Mouse (Mus musculus) lung, embryonic 15.5 days (tissue): ENCODE results near the gene Trim17. TPM values are rescaled to one million over a fixed set of nuclear protein-coding genes. Genes with fewer than 3 reads are reported as not detected.

ENCODE experiments used
- ATAC-seq: fragments of 200-750 bp; cut with Nextera tagmentation; 2 replicates; pipeline ENCODE4 v1.8.0; 2017; ENCODE audit warnings: moderate number of reproducible peaks, borderline replicate concordance; ENCODE audit not compliant: low FRiP score, low TSS enrichment; ENCODE audit errors: extremely low read depth
- H3K27ac ChIP-seq: fragments of 300-500 bp; sonication (generic); 2 replicates; pipeline ENCODE4 v1.5.1; 2015; ENCODE audit warnings: moderate library complexity, mild to moderate bottlenecking, inconsistent platforms
- H3K27me3 ChIP-seq: fragments of 300-500 bp; sonication (generic); 2 replicates; pipeline ENCODE4 v1.6.1; 2015; ENCODE audit warnings: inconsistent platforms
- H3K36me3 ChIP-seq: fragments of 300-500 bp; sonication (generic); 2 replicates; pipeline ENCODE4 v1.6.1; 2015; ENCODE audit warnings: inconsistent platforms
- H3K4me1 ChIP-seq: fragments of 300-500 bp; sonication (generic); 2 replicates; pipeline ENCODE4 v1.6.1; 2015; ENCODE audit warnings: inconsistent platforms
- H3K4me2 ChIP-seq: fragments of 300-500 bp; sonication (generic); 2 replicates; pipeline ENCODE4 v1.6.1; 2015; ENCODE audit warnings: inconsistent platforms, mild to moderate bottlenecking, moderate library complexity
- H3K4me3 ChIP-seq: fragments of 300-500 bp; sonication (generic); 2 replicates; pipeline ENCODE4 v1.5.1; 2015; ENCODE audit warnings: mild to moderate bottlenecking, inconsistent platforms
- H3K9ac ChIP-seq: fragments of 300-500 bp; sonication (generic); 2 replicates; pipeline ENCODE4 v1.6.1; 2015; ENCODE audit warnings: inconsistent platforms
- H3K9me3 ChIP-seq: fragments of 300-500 bp; sonication (generic); 2 replicates; pipeline ENCODE4 v1.6.1; 2016; ENCODE audit warnings: inconsistent platforms
- WGBS: fragments of 180-500 bp; shearing (Covaris S2); methylation state at CpG from one replicate; pipeline ENCODE4 v1.1.7; 2015; 5-methylcytosine and 5-hydroxymethylcytosine counted together
- polyA plus RNA-seq: library from polyadenylated mRNA; unstranded; fragments of >200 nt; fragmentation: Nextera tagmentation; extraction: Ambion mirVana; gene quantifications from 2 replicates; pipeline ENCODE4 v1.2.1, GENCODE M21; 2015

Trim17 gene
- polyA plus RNA-seq, 1 experiment from 2014 or later: 0.39 TPM

DNA sequence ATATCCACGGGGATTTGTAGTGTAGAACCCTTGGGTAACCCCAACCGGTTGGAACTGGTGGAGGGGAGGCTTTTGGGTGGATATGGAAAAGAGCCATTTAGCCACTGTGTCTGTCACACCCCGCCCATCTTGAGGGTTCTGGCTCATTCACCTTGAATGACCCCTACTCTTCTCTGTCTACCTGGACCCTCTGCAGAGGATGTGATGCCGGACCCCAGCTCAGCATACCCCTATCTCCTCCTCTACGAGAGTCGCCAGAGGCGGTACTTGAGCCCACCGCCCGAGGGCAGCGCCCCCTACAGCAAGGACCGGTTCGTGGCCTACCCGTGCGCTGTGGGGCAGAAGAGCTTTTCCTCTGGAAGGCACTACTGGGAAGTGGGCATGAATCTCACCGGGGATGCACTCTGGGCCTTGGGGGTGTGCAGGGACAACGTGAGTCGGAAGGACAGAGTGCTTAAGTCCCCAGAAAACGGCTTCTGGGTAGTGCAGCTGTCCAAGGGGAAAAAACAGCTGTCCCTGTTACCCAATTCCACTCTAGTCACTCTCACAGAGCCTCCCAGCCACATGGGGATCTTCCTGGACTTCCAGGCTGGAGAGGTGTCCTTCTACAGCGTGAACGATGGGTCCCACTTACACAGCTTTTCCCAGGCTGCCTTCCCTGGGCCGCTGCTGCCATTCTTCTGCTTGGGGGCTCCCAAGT is 16.5 kb downstream of the Trim17 start:
- H3K9me3 ChIP-seq: no peaks in the 10 kb centered on the region
- no peak; the same call in 1 of the 2 replicates for ATAC-seq
- H3K27me3 ChIP-seq: no peaks in the 10 kb centered on the region
- H3K27ac ChIP-seq: no peak overlapping the region
- no peak overlapping the region for H3K9ac ChIP-seq
- 83% methylated on average over 21 of the region's 21 CpGs for WGBS
- no peak overlapping the region for H3K4me2 ChIP-seq
- H3K4me3 ChIP-seq: no peak overlapping the region
- H3K4me1 ChIP-seq: peaks cover 18% of the 10 kb centered on the region
- no peaks in the 10 kb centered on the region; the same call in 1 of the 2 replicates for H3K36me3 ChIP-seq

- H3K27ac ChIP-seq: no peak overlapping the region
- no peak for ATAC-seq
- H3K4me3 ChIP-seq: no peak overlapping the region
- no peaks in the 10 kb centered on the region; the same call in 1 of the 2 replicates for H3K36me3 ChIP-seq
- H3K4me2 ChIP-seq: no peak overlapping the region
- H3K27me3 ChIP-seq: no peaks in the 10 kb centered on the region
- peaks cover 20% of the 10 kb centered on the region for H3K4me1 ChIP-seq
- H3K9ac ChIP-seq: no peak overlapping the region
- WGBS: 98% methylated on average over 3 of the region's 3 CpGs
- no peaks in the 10 kb centered on the region for H3K9me3 ChIP-seq
These were observed 17.3 kb downstream of the Trim17 start for GRCm38 (mm10) chr11:58971796-58972195.

GRCm38 (mm10) chr11:58974414-58974813 is 19.9 kb downstream of the Trim17 start:
- H3K9me3 ChIP-seq: no peaks in the 10 kb centered on the region
- ATAC-seq: no peak
- no peak overlapping the region for H3K4me2 ChIP-seq
- H3K9ac ChIP-seq: no peak overlapping the region
- no peaks in the 10 kb centered on the region; the same call in 1 of the 2 replicates for H3K36me3 ChIP-seq
- H3K4me1 ChIP-seq: peaks cover 26% of the 10 kb centered on the region
- WGBS: 87% methylated on average over 3 of the region's 3 CpGs
- H3K27me3 ChIP-seq: no peaks in the 10 kb centered on the region
- H3K27ac ChIP-seq: no peak overlapping the region
- H3K4me3 ChIP-seq: no peak overlapping the region

DNA sequence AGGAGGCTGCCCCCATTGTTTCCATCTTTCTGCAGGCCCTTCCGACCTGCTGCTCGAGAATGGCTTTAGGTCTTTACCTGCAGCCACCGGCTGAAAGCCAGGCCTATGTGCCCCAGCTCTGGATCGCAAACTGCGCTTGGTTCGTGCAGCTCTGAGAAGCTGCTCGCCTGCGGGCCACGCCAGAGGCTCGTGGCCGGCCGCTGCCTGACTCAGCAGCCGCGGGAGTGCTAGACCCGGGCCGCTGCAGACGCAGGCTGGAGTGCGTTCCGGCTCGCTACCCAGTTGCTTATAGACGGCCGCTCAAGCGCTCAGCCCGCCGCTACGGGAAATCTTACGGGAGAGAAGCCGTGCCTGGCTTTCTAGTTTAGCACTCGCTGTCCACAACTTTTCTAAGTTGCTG is 22.7 kb downstream of the Trim17 start:
- Histone ChIP-seq H3K27me3 (no peaks in the 10 kb centered on the region), H3K4me3 (peak overlapping the region; percentile 96), H3K9ac (peak overlapping the region; percentile 93), H3K4me2 (peak overlapping the region; percentile 92), H3K9me3 (no peaks in the 10 kb centered on the region), H3K36me3 (peaks cover 2% of the 10 kb centered on the region; the same call in 1 of the 2 replicates), H3K27ac (peak overlapping the region; percentile 52), H3K4me1 (peaks cover 34% of the 10 kb centered on the region)
- ATAC-seq: no peak
- under 1% methylated on average over 29 of the region's 29 CpGs for WGBS

- Histone ChIP-seq H3K27ac (peak overlapping the region; percentile 52), H3K4me2 (peak overlapping the region; percentile 92), H3K9ac (peak overlapping the region; percentile 93), H3K4me1 (peaks cover 34% of the 10 kb centered on the region), H3K9me3 (no peaks in the 10 kb centered on the region), H3K36me3 (peaks cover 7% of the 10 kb centered on the region; the same call in 1 of the 2 replicates), H3K27me3 (no peaks in the 10 kb centered on the region), H3K4me3 (peak overlapping the region; percentile 96)
- WGBS: under 1% methylated on average over 21 of the region's 21 CpGs
- ATAC-seq: no peak
These were observed 23.1 kb downstream of the Trim17 start for GRCm38 (mm10) chr11:58977607-58978026.

- peak within 1 kb of the TSS; percentile 93 for H3K9ac ChIP-seq
- H3K27ac ChIP-seq: peak within 1 kb of the TSS; percentile 52
- under 1% methylated on average over 64 of the region's 64 CpGs for WGBS
- ATAC-seq: peak; percentile 72; the same call in 1 of the 2 replicates
- peak within 1 kb of the TSS; percentile 96 for H3K4me3 ChIP-seq
- no peaks in the 10 kb centered on the region for H3K27me3 ChIP-seq
- peaks cover 34% of the 10 kb centered on the region for H3K4me1 ChIP-seq
- peaks cover 12% of the 10 kb centered on the region; the same call in 1 of the 2 replicates for H3K36me3 ChIP-seq
- H3K9me3 ChIP-seq: no peaks in the 10 kb centered on the region
- peak within 1 kb of the TSS; percentile 92 for H3K4me2 ChIP-seq
These were observed 23.7 kb downstream of the Trim17 start, which contains the start of gene Trim11 for GRCm38 (mm10) chr11:58978027-58978705. TSS of gene Trim11 (plus strand) at chr11:58978093.

DNA sequence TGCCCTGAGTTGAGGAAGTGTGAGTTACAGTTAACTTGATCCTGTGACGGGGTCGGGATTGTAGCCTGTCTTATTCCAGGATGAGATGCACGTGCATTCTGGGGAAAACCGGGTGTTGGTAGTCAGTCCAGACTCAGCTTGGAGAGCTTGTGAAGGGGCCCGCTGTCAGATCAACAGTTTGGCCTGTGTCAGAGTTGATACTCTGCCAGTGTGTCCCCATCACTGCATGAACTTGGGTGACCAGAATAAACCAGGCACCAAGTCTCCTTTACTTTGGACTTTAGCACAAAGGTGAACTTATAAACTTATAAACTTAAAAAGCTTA is 24.2 kb downstream of the Trim17 start:
- H3K9ac ChIP-seq: peak overlapping the region; percentile 93
- no peak overlapping the region; the same call in 1 of the 2 replicates for H3K27ac ChIP-seq
- peaks cover 34% of the 10 kb centered on the region for H3K4me1 ChIP-seq
- 2% methylated on average over 5 of the region's 5 CpGs for WGBS
- H3K9me3 ChIP-seq: no peaks in the 10 kb centered on the region
- no peak for ATAC-seq
- peaks cover 14% of the 10 kb centered on the region; the same call in 1 of the 2 replicates for H3K36me3 ChIP-seq
- no peaks in the 10 kb centered on the region for H3K27me3 ChIP-seq
- H3K4me3 ChIP-seq: peak overlapping the region; percentile 96
- peak overlapping the region; percentile 92 for H3K4me2 ChIP-seq

DNA sequence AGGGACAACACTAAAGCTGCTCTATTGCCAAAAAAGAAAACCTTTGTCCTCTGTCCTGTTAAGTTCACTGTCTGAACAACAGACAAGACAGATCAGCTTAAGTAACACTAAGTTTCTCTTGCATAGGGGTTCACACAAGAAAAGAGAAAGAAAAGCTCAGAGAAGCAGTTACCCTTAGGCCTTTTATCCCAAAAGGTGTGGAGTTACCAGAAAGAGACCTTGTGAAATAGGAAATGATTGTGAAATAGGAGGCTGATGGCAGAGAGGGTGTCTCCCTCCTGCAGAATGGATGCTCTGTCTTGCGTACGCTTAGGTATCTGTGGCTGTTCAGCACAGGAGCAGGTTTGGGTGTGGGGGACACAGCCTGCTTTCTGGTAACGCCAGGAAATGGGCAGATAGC is 24.7 kb downstream of the Trim17 start:
- H3K36me3 ChIP-seq: peaks cover 19% of the 10 kb centered on the region
- H3K4me3 ChIP-seq: peak overlapping the region; percentile 96
- no peak for ATAC-seq
- WGBS: 76% methylated on average over 3 of the region's 3 CpGs
- H3K9ac ChIP-seq: peak overlapping the region; percentile 93
- H3K9me3 ChIP-seq: no peaks in the 10 kb centered on the region
- no peak overlapping the region for H3K27ac ChIP-seq
- H3K4me1 ChIP-seq: peaks cover 34% of the 10 kb centered on the region
- H3K27me3 ChIP-seq: no peaks in the 10 kb centered on the region
- H3K4me2 ChIP-seq: peak overlapping the region; percentile 92

DNA sequence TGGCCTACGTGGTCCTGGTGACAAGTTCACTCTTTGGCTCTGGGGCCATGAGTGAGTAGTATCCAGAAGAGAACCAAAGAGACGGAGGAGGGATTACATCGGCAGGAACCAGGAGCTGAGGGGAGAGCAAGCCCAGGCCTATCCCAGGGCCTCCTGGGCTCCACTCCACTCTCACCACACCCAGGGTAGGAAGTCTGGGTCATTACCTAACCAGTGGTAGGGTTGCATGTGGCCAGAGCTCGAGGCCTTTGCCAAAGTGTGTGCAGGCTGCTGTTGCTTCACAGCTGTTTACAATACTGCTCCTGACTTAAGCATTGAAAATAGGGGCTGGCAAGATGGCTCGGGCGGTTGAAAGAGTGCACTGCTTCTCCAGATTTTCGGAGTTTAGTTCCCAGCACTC is 25.2 kb downstream of the Trim17 start:
- Histone ChIP-seq H3K4me2 (peak overlapping the region; percentile 92), H3K36me3 (peaks cover 24% of the 10 kb centered on the region), H3K9me3 (no peaks in the 10 kb centered on the region), H3K27me3 (no peaks in the 10 kb centered on the region), H3K9ac (peak overlapping the region; percentile 93; the same call in 1 of the 2 replicates), H3K27ac (no peak overlapping the region), H3K4me1 (peaks cover 34% of the 10 kb centered on the region), H3K4me3 (peak overlapping the region; percentile 96)
- ATAC-seq: no peak
- whole genome bisulfite sequencing: 74% methylated on average over 7 of the region's 7 CpGs

DNA sequence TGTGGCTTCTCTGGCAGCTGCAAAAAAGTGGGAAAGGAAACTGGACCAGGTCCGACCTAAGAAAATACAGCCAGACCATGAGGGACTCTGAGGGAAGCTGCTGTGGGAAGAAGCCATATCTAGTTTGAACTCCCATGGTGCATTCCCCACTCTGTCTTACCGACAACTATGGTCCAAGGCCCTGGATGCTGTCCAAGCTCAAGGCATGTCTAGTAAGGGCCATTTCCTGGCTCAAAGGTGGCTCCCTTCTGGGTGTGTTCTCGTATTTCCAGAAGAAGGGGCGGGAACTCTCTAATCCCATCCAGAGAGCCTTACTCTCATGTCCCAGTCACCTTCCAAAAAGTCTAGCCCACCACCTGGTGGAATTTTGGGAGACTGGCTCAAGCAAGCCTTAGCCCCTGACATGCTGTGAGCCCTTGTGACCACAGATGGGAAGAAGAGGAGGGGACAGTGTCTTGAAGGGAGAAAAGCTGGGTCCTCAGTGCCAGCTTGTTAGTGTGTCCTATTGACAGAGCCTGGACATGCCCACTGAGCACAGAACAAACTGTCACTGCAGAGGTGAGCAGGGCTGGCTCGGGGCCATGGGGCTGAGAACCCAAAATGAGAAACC is 26.0 kb downstream of the Trim17 start:
- no peak overlapping the region for H3K4me3 ChIP-seq
- H3K4me2 ChIP-seq: peak overlapping the region; percentile 92; the same call in 1 of the 2 replicates
- WGBS: 51% methylated on average over 5 of the region's 5 CpGs
- H3K27ac ChIP-seq: no peak overlapping the region
- H3K36me3 ChIP-seq: peaks cover 32% of the 10 kb centered on the region
- ATAC-seq: no peak
- peaks cover 34% of the 10 kb centered on the region for H3K4me1 ChIP-seq
- no peaks in the 10 kb centered on the region for H3K27me3 ChIP-seq
- H3K9me3 ChIP-seq: no peaks in the 10 kb centered on the region
- H3K9ac ChIP-seq: no peak overlapping the region

DNA sequence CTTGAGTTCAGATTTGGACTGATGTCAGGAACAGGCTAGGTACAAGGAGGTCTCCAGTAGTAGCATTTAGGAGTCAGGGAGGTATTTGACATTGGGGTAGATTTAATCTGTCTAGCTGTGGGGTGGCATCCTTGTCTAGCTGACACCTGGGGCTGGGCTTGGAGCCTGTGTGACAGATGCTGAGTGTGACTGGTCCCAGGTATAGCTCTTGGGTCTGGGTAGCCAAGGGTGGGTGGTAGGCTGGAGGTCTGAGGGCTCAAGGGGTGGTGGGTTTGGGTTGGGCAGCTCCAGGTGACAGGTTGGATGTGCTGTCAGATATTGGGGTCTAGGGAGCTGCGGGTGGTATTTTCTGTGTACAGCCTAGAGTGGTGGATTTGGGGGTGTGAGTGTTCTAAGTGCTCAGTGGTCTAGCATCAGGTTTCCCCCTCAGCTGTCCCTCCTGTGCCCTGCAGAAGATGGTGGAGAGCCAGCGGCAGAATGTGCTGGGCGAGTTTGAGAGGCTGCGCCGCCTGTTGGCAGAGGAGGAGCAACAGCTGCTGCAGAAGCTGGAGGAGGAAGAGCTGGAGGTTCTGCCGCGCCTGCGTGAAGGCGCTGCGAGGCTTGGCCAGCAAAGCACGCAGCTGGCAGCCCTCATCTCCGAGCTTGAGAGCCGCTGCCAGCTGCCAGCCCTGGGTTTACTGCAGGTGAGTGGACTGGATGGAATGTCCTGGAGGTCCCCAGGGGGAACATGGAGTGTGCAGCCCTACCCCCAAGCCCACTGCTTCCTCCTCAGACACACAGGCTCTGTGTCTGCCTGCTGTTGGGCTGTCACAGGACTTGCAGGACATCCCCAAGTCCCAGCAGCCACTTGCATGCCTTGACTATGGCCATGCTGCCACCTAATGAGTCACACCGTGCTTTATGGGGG is 27.3 kb downstream of the Trim17 start:
- WGBS: 56% methylated on average over 14 of the region's 14 CpGs
- ATAC-seq: no peak
- no peak overlapping the region for H3K27ac ChIP-seq
- no peaks in the 10 kb centered on the region for H3K9me3 ChIP-seq
- peaks cover 30% of the 10 kb centered on the region for H3K4me1 ChIP-seq
- H3K36me3 ChIP-seq: peaks cover 44% of the 10 kb centered on the region
- H3K9ac ChIP-seq: no peak overlapping the region
- no peaks in the 10 kb centered on the region for H3K27me3 ChIP-seq
- H3K4me2 ChIP-seq: no peak overlapping the region
- H3K4me3 ChIP-seq: no peak overlapping the region
